Mouse (Mus musculus) NIH3T3 (cell line): Measurements from ENCODE around the gene Washc4.
A peak's percentile ranks its signal among the peaks of the same experiment; 100 is the strongest.

Experiments
- DNase-seq: peaks from one replicate; pipeline ENCODE4 v3.0.0-alpha.2; 2012; ENCODE audit warnings: low read depth

Washc4 gene

GRCm38 (mm10) chr10:83600650-83601049 is 57.1 kb downstream of the Washc4 start:
- DNase-seq = no peak

DNA sequence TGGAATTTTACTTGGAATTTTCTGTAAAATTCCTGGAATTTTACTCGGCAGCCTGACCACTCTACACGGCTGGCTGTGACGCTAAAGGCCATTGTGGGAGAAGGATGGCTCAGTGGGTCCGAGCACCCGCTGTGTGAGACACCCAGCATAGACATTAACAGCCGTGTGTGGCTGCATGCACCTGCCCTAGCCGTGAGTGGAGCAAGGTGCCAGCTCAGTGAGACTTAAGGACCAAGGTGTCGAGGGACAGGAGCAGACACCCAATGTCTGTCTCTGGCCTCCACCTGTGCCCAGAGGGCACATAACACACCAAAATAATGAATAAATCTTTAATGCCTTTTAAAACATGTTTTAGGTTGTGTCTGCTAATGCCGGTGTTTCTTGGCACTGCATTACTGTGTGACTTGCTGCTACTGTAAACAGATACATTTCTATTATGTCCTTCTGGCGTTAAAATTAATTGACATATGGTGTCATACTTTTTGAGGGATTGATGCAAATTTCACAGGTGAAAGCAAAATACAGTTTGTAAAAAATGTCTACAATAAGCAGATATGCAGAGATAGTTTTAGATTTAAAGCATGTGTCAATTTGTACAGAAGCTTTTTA is 60.5 kb downstream of the Washc4 start:
- no peak for DNase-seq

GRCm38 (mm10) chr10:83605637-83606183 is 62.2 kb downstream of the Washc4 start:
- no peak for DNase-seq

- DNase-seq = no peak
Measured at GRCm38 (mm10) chr10:83607111-83607510, 63.6 kb downstream of the Washc4 start.

GRCm38 (mm10) chr10:83608596-83608995 is 65.0 kb downstream of the Washc4 start:
- DNase-seq = no peak

- no peak for DNase-seq
Measured at GRCm38 (mm10) chr10:83610518-83610917, 67.0 kb downstream of the Washc4 start.

DNA sequence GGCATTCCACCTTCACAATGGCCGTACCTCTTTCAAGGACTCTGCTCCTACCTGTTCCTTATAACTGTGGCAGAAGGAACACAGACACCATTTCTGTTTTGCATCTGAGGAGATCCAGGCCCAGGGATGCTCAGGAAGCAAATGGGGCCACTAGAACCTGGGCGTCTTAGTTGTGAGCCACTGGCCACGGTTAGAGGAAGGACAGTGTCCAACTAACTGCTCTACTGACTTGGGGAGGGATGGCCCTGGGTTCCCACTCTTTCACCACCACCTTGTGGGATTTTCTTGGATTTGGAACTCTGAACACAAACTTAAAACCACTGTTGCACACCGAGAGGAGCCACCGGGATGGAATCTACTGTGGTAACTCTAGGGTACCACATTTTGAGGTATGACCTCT is 68.3 kb downstream of the Washc4 start:
- DNase-seq = no peak

DNA sequence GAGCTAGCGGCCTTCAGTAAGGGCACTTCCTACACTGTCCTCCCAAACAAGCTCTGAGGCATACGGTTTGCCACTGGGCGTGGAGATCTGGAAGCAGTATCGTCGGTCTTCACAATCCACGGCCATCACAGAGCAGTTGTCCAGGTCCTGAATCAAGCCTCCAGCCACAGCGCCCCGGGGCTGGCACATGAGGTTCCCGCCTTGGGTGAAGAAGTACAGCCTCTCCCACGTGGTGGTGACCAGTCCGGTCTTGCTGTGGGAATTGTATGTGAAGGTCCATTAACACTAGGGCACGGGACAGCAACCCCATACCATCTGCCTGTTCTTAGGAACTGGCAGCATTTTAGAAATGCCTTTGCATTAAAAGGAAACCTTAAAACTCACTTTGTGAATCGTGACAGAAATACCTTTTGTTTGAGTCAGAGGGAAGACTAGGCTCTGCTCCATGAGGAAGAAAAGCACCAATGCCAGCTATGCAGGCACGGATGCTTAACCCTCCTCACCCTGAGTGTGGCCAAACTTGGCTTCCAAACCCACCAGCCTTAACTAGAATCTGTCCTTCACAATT is 69.2 kb downstream of the Washc4 start:
- peak; percentile 58 for DNase-seq

DNA sequence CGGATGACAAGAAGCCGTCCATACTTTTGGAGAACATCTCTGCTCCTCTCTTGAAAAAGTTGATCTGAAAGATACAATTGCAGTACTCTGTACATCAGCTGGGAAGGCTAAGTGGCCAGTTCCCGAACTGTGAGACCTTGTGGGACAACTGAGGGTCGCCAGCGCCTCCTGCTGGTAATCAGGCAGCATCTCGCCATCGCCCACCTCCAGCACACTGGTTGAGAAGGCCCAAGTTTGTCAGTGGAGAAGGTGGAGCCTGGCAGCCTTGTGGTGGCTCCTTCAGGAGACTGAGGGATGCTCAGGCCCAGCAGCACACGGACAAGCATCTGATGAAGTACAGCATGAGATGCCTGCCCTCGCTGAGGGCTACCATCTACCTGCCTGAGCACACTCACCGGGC is 73.8 kb downstream of the Washc4 start:
- peak; percentile 68 for DNase-seq

- no peak for DNase-seq
Measured at GRCm38 (mm10) chr10:83618819-83619440, 75.4 kb downstream of the Washc4 start.

DNA sequence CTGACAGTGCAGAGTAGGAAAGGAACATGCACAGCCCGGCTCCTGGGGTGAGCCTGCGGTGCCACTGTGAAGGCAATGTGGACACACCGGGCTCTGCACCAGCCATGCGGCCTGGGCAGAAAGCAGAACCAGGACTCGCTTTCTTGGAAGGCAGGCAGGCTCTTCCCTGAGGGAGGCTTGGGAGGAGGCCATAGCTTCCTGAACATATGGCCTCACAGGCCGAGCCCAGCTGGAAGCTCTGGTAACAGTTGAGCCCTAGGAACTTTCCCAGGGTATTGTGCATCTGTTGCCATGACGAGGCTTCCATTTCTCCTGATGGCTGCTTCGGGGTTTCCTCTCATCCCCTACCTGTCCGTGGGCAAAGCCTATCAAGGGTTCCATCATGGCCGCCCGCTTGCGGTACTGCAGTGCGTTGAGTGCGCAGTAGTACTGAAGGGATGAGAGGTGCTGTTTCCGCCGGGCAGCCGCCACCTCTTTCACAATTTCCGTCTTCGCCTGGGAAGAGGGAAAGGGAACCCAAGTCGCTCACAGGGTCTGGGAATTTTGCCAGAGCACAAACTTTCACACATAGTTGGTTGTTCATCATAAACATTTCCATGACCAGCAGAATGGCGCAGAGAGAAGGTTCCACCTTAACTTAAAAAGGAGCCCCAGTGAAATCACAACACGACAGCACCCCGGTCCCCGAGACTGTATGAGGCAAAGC is 77.0 kb downstream of the Washc4 start:
- no peak for DNase-seq

GRCm38 (mm10) chr10:83624065-83624464 is 80.5 kb downstream of the Washc4 start:
- no peak for DNase-seq

GRCm38 (mm10) chr10:83624841-83625240 is 81.3 kb downstream of the Washc4 start:
- no peak for DNase-seq

DNA sequence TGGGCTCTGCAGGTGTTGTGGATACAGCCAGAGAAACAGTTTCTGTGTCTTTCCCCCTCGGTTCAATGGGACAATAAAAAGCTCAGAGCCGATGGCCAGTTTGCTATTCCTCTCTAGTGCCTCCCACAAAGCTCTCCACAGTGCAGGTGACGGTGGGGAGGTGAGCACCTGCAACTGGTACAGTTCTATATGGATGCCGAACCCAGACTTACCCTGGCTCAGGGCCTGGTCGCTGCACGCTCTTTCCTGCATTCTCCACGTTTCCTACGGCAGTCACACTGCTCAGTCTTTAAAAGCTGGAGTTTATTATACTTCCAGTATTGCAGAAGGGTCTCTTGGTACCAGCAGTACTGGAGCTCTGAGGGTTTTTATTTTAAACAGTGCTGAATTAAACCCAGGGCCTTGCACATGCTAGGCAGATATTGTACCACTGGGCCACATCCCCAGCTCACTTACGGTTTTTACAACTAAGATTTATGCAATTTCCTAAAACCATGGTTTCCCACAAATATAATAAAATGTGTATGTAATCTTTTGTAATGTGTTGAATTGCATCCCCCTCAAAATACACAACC is 83.6 kb downstream of the Washc4 start:
- no peak for DNase-seq

DNA sequence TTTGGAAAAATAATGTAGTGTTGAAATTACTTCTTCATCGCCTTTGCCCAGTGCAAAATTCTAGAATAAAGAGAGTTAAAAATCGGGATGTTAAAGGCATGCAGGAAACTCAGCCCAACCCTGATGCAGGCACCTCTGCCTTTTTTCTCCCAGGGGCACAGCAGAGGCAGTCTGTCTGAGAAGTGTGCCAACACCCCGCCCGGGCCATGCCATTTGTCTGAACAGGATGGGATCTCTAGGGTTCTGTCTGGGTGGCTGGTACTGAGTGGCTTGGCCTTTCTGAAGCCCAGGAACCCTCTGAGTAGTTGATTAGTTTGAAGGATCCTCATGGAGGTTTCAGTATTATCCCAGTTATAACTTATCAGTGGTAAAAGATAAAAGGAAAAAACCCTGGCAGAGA is 84.7 kb downstream of the Washc4 start:
- DNase-seq = no peak

DNA sequence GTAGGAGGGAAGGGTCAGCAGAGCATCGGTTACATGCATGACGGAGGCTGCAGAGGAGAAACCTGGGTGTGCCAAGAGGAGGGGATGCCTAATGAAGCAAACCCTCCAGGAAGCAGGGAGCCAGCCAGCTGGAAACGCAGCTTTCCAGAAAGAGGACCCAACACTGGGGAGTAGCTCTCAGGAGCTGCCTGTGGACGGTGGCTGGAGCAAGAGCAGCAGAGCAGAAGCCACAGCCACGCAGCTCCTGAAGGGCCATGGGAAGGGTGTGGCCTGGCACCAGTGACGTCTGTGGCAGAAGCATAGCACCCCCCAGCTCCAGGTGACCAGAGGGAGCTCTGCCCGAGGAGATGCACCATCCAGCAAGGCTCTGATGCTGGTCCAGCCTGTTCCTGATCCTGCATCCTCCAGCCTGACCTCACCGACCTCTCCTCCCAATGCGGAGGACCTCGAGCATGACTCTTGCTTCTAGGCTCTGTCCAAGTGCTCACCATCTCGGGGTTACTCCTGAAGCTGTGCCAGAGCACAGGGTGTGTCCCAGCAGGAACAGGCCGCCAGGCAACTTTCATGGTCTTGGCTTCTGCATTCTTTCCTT is 85.7 kb downstream of the Washc4 start:
- no peak for DNase-seq

DNA sequence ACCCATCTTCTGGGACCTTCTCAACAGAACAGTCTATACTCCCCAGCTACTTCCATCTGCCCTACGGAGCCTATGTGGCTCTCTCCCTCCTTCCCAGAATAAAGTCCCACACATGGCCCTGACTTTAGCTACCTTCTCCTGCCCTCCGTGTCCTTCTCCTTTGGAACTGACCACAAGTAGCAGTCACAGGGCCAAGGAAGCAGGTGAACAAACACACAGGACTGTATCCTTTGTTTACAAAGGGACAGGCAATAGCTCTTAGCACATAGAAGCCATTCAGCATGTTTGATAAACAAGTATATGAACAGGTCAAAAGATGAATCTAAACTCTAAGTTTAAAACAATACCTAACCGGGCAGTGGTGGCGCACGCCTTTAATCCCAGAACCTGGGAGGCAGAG is 86.3 kb downstream of the Washc4 start:
- no peak for DNase-seq

DNA sequence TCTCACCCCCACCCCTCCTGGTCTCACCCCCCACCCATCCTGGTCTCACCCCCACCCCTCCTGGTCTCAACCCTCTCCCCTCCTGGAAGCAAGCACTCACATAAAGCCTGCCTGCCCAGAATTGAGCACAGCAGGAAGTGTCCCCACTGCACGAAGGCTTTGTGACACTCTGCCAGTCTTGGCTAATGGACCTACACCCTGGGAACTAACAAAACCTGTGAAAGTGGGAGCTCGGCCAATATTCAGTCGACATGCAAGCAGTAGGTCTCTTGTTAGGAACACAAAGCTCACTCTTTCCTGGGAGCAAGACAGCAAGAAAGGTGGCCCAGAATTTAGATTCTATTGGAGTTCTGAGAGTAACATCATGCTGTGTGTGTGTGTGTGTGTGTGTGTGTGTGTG is 87.3 kb downstream of the Washc4 start:
- no peak for DNase-seq

DNA sequence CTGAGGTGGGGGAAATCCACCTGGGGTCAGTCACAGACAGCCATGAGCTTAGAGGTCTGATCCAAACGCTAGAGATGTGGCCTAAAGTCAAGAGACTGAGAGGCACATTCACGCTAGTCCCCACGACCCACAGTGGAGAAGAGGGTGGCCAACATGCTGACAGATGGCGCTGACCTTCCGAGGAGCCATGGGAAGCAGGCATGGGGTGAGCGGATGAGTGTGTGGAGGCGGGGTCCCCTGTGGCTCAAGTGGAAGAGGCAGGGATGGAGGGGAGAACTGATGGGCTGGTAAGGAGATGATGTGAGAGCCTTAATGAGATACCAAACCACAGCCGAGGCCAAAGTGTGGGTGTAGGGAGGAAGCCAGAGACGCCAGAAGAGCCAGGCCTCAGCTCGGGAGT is 88.2 kb downstream of the Washc4 start:
- no peak for DNase-seq

DNA sequence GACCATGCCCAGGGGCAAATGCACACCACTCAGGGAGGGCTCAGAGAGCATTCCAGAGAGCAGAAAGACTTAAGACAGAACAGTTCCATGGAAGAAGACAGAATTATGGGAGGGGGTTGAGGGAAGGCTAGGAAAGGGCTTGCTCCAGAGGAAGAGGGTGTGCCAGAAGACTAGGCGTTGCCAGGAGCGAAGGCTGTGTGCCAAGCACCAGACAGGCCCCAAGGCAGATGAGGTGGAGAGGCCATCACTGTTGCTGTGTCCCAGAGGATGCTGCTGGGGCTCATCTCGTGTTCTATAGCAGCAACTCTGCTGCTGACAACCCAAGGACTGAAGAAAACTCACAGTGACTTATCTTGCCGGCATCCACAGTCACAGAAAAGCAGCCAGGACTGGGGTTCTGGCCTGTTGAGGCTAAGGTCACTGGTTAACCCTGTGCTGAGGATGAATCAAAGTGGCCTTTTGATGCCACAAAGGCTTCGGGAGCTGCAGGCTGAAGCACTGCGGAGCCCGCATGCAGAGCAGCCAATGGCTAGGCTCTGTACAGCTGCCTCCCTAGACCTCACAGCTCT is 89.3 kb downstream of the Washc4 start:
- DNase-seq = no peak

GRCm38 (mm10) chr10:83634461-83634860 is 90.9 kb downstream of the Washc4 start:
- DNase-seq = peak; percentile 44

GRCm38 (mm10) chr10:83636191-83636590 is 92.6 kb downstream of the Washc4 start:
- no peak for DNase-seq
